Mouse (Mus musculus) stomach, embryonic 16.5 days (tissue): ENCODE data around the gene Clasrp. TPM values are rescaled to one million over a fixed set of nuclear protein-coding genes. Genes with fewer than 3 reads are reported as not detected.

Experiments
- ATAC-seq: fragments of 200-750 bp; cut with Nextera tagmentation; 2 replicates; pipeline ENCODE4 v1.8.0; 2017; ENCODE audit warnings: moderate number of reproducible peaks, moderate TSS enrichment; ENCODE audit not compliant: insufficient read depth, low FRiP score
- H3K27ac ChIP-seq: fragments of 300-500 bp; sonication (generic); 2 replicates; pipeline ENCODE4 v1.5.1; 2014; ENCODE audit warnings: low read length
- H3K27me3 ChIP-seq: fragments of 300-500 bp; sonication (generic); 2 replicates; pipeline ENCODE4 v1.6.1; 2014; ENCODE audit warnings: low read length, control low read depth, mixed read lengths; ENCODE audit not compliant: control insufficient read depth, insufficient read depth
- H3K36me3 ChIP-seq: fragments of 300-500 bp; sonication (generic); 2 replicates; pipeline ENCODE4 v1.6.1; 2014; ENCODE audit warnings: low read length; ENCODE audit not compliant: control insufficient read depth, insufficient read depth
- H3K4me1 ChIP-seq: fragments of 300-500 bp; sonication (generic); 2 replicates; pipeline ENCODE4 v1.6.1; 2014; ENCODE audit warnings: low read length, control low read depth, mixed read lengths; ENCODE audit not compliant: control insufficient read depth, insufficient read depth
- H3K4me2 ChIP-seq: fragments of 300-500 bp; sonication (generic); 2 replicates; pipeline ENCODE4 v1.6.1; 2014; ENCODE audit warnings: low read depth, low read length, mixed read lengths
- H3K4me3 ChIP-seq: fragments of 300-500 bp; sonication (generic); replicated peaks from 2 replicates; pipeline ENCODE4 v1.5.1; 2014; ENCODE audit warnings: mild to moderate bottlenecking, low read length
- H3K9ac ChIP-seq: fragments of 300-500 bp; sonication (generic); 2 replicates; pipeline ENCODE4 v1.6.1; 2014; ENCODE audit warnings: low read length
- H3K9me3 ChIP-seq: fragments of 300-500 bp; sonication (generic); replicated peaks from 2 replicates; pipeline ENCODE4 v1.6.1; 2016; ENCODE audit warnings: low read length, control low read depth; ENCODE audit not compliant: control insufficient read depth
- WGBS: fragments of 180-500 bp; shearing (Covaris S2); extraction: QIAGEN DNeasy Blood & Tissue Kit; methylation state at CpG from one replicate; pipeline ENCODE4 v1.1.7; 2014; 5-methylcytosine and 5-hydroxymethylcytosine counted together
- polyA plus RNA-seq: library from polyadenylated mRNA; unstranded; fragments of >200 nt; fragmentation: Nextera tagmentation; extraction: Ambion mirVana; gene quantifications from 2 replicates; pipeline ENCODE4 v1.2.1, GENCODE M21; 2015

The Clasrp gene
- polyA plus RNA-seq, 1 experiment from 2014 or later = 35.2 TPM

DNA sequence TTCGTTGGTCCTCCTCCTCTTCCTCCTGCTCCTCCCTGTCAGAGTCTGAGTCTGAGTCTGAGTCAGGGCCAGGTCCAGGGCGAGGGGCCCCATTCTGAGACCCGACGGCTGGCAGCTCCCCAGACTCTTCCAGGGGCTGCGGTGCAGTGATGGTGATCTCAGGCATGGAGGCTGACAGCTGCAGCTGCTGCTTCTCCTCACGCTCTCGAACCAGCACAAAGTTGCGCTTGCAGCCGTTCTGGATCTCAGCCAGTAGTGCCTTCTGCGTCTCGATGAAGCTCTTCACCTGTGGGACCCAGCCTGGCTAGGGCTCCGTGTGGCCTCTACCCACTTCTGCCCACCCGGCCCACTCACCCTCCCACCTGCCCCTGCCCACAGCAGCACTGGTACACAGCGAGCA, 72.0 kb downstream of the Clasrp start:
- Histone ChIP-seq H3K9ac (no peak overlapping the region), H3K4me3 (no peak overlapping the region), H3K27ac (no peak overlapping the region), H3K4me1 (no peaks in the 10 kb centered on the region), H3K4me2 (no peak overlapping the region), H3K9me3 (no peaks in the 10 kb centered on the region), H3K27me3 (no peaks in the 10 kb centered on the region), H3K36me3 (peaks cover 17% of the 10 kb centered on the region)
- ATAC-seq = no peak
- 84% methylated on average over 14 of the region's 14 CpGs for WGBS

DNA sequence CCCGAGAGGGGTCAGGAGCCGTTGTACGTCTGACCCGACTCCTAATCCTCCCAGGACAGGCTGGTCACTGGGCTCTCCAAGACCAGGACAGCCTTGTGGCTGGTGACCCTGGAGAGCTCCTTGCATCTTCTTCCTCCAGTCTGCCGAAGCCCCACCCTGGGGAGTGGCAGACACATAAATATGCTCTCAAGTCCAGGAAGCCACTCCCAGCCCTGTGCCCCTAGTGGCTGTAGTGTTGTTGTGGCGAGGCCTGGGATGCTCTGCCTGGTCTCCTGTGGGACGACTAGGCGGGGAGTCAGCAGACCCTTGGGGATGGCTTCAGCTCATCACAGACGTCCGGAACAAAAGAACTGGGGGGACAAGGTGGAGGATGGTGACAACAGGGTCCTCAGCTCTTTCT, 73.2 kb downstream of the Clasrp start:
- Histone ChIP-seq H3K4me2 (no peak overlapping the region), H3K27me3 (no peaks in the 10 kb centered on the region), H3K4me3 (no peak overlapping the region), H3K4me1 (no peaks in the 10 kb centered on the region), H3K9ac (no peak overlapping the region), H3K9me3 (no peaks in the 10 kb centered on the region), H3K27ac (no peak overlapping the region), H3K36me3 (peaks cover 17% of the 10 kb centered on the region)
- ATAC-seq = no peak
- 71% methylated on average over 10 of the region's 10 CpGs for WGBS

Other genes with a start within 250 kb of the Clasrp start
- 22.9 and 23.0 TPM in 2 replicates for gene Cd3eap, start 245.0 kb downstream of the Clasrp start, polyA plus RNA-seq
- gene Ppp1r13l, start 244.7 kb downstream of the Clasrp start, polyA plus RNA-seq = 7.8 and 9.6 TPM in 2 replicates
- gene Ercc2, start 222.5 kb downstream of the Clasrp start, polyA plus RNA-seq = 11.7 and 11.8 TPM in 2 replicates
- gene Klc3, start 200.4 kb downstream of the Clasrp start, polyA plus RNA-seq = 13.3 and 15.8 TPM in 2 replicates
- 50.9 and 378 TPM in 2 replicates for gene Ckm, start 199.7 kb downstream of the Clasrp start, polyA plus RNA-seq
- gene Mark4, start 145.7 kb downstream of the Clasrp start, polyA plus RNA-seq = 4.3 and 5.9 TPM in 2 replicates
- 0.71 and 0.85 TPM in 2 replicates for gene Exoc3l2, start 141.2 kb downstream of the Clasrp start, polyA plus RNA-seq
- gene Bloc1s3, start 96.1 kb downstream of the Clasrp start, polyA plus RNA-seq = 1.4 and 1.5 TPM in 2 replicates
- 101 and 102 TPM in 2 replicates for gene Trappc6a, start 96.1 kb downstream of the Clasrp start, polyA plus RNA-seq
- gene Nkpd1, start 86.6 kb downstream of the Clasrp start, polyA plus RNA-seq = 1.8 and 3.3 TPM in 2 replicates
- 19.1 and 20.4 TPM in 2 replicates for gene Ppp1r37, start 41.4 kb downstream of the Clasrp start, polyA plus RNA-seq
- 2.8 and 3.7 TPM in 2 replicates for gene Zfp296, start 27.2 kb downstream of the Clasrp start, polyA plus RNA-seq
- 141 and 153 TPM in 2 replicates for gene Gemin7, start 26.9 kb downstream of the Clasrp start, polyA plus RNA-seq
- 9.0 and 11.3 TPM in 2 replicates for gene Relb, start 25.0 kb upstream of the Clasrp start, polyA plus RNA-seq
- gene Clptm1, start 60.5 kb upstream of the Clasrp start, polyA plus RNA-seq = 58.2 and 59.4 TPM in 2 replicates
- 80.5 and 93.2 TPM in 2 replicates for gene Apoc2, start 73.5 kb upstream of the Clasrp start, polyA plus RNA-seq
- 1.2 and 7.2 TPM in 2 replicates for gene Gm44805, start 76.9 kb upstream of the Clasrp start, polyA plus RNA-seq
- gene Apoc4, start 77.0 kb upstream of the Clasrp start, polyA plus RNA-seq = 11.4 and 16.8 TPM in 2 replicates
- 38.3 and 53.4 TPM in 2 replicates for gene Apoc1, start 88.2 kb upstream of the Clasrp start, polyA plus RNA-seq
- gene Apoe, start 94.7 kb upstream of the Clasrp start, polyA plus RNA-seq = 385 and 438 TPM in 2 replicates
- 65.2 and 81.8 TPM in 2 replicates for gene Tomm40, start 111.0 kb upstream of the Clasrp start, polyA plus RNA-seq
- gene Nectin2, start 146.0 kb upstream of the Clasrp start, polyA plus RNA-seq = 98.6 and 104 TPM in 2 replicates
- gene Bcam, start 166.5 kb upstream of the Clasrp start, polyA plus RNA-seq = 118 and 122 TPM in 2 replicates
- 31.2 and 32.9 TPM in 2 replicates for gene Cblc, start 192.3 kb upstream of the Clasrp start, polyA plus RNA-seq
- 9.2 TPM in 2 replicates for gene Bcl3, start 218.3 kb upstream of the Clasrp start, polyA plus RNA-seq
- gene Gm19345, start 247.5 kb upstream of the Clasrp start, polyA plus RNA-seq = 0.31 and 0.36 TPM in 2 replicates